8 mouse cellular contexts compared by ENCODE assay signal in the genomic region with DNA sequence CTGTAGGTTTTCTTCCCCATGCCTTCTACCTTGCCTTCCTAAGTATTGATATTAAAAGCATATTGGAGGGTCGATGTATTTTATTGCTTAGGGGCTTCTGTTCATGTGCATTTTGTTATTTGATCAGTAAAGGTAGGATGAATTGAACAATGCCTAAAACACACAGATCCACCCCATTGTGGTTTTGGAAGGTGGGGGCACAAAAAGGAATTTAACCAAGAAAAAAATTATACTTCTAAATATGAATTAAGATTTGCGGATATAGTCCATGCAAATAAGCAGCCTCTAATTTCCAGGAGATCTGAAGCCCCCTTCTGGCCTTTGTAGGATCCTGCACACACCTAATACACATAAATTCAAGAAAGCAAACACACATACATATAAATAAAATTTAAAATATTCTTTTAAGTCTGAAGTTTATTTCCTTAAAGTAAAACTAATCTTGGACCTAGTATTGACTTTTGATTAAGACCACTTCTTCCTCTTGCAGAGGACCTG. TPM values are rescaled to one million over a fixed set of nuclear protein-coding genes. Genes with fewer than 3 reads are reported as not detected.
A peak's percentile ranks its signal among the peaks of the same experiment; 100 is the strongest.
DNase-seq lines count a peak whose midpoint lies in the region; ATAC-seq and TF ChIP-seq lines count a peak whose summit lies in the region.

No protein-coding gene starts in this region.

- H3K4me3 ChIP-seq in lung, adult 2 months (replicated peaks; ENCODE audit: extremely low read depth, low read depth, low read length), result peak overlapping the region; percentile 72
- peak overlapping the region; percentile 40 for H3K4me3 ChIP-seq in brown adipose tissue, adult 24 weeks (ENCODE audit: insufficient read depth, low read depth, low read length)
- peak overlapping the region; percentile 97 for H3K4me3 ChIP-seq in hindbrain, embryonic 15.5 days
- peak overlapping the region; percentile 53 for H3K4me3 ChIP-seq in myocyte

- no peak for DNase-seq in lung, adult 2 months
- no peak for DNase-seq in lung, postnatal 10 days
- no peak for DNase-seq in right cerebral cortex, postnatal 10 days (ENCODE audit: low spot score in 2 of 2)
- DNase-seq in cerebellum, adult 11-12 months, result no peak
- no peak for DNase-seq in lung, postnatal 14 days

- H3K36me3 ChIP-seq in hindbrain, embryonic 15.5 days, result no peaks in the 10 kb centered on the region
- H3K36me3 ChIP-seq in myocyte (ENCODE audit: control insufficient read depth, insufficient read depth), result no peaks in the 10 kb centered on the region

- H3K27ac ChIP-seq in brown adipose tissue, adult 24 weeks (replicated peaks; ENCODE audit: low read depth, low read length), result no peak overlapping the region
- peak overlapping the region; percentile 97 for H3K27ac ChIP-seq in hindbrain, embryonic 15.5 days (replicated peaks)

- TF ChIP-seq CTCF in lung, adult 2 months (IDR thresholded peaks at IDR 0.05; ENCODE audit: insufficient read depth, low read length), result no peak

- H3K79me2 ChIP-seq in myocyte (ENCODE audit: control insufficient read depth, insufficient read depth), result peaks cover 36% of the 10 kb centered on the region

- no peaks in the 10 kb centered on the region for H3K27me3 ChIP-seq in hindbrain, embryonic 15.5 days
- H3K27me3 ChIP-seq in myocyte (ENCODE audit: control insufficient read depth, insufficient read depth, insufficient read length), result no peaks in the 10 kb centered on the region

- H3K4me1 ChIP-seq in lung, adult 2 months (ENCODE audit: control insufficient read depth, insufficient read depth, low read length), result peaks cover 4% of the 10 kb centered on the region
- H3K4me1 ChIP-seq in brown adipose tissue, adult 24 weeks (ENCODE audit: control insufficient read depth, insufficient read depth, insufficient read length, low read length), result peaks cover 2% of the 10 kb centered on the region; the same call in 1 of the 2 replicates
- H3K4me1 ChIP-seq in hindbrain, embryonic 15.5 days (replicated peaks), result peaks cover 17% of the 10 kb centered on the region

- H3K9me3 ChIP-seq in hindbrain, embryonic 15.5 days, result no peaks in the 10 kb centered on the region

- TF ChIP-seq POLR2A in lung, adult 2 months (IDR thresholded peaks at IDR 0.05; ENCODE audit: borderline replicate concordance, extremely low read depth, low read depth, low read length), result no peak
- TF ChIP-seq POLR2A in myocyte (IDR thresholded peaks at IDR 0.05; ENCODE audit: insufficient read length, low read depth), result no peak

- 59% methylated on average over 2 of the region's 2 CpGs for WGBS in lung, adult 2 months
- WGBS in hindbrain, embryonic 15.5 days, result 60% methylated on average over 2 of the region's 2 CpGs

- peak overlapping the region; percentile 78 for H3K9ac ChIP-seq in hindbrain, embryonic 15.5 days

- peak overlapping the region; percentile 49 for H3ac ChIP-seq in myocyte (ENCODE audit: control insufficient read depth, insufficient read length)

- ATAC-seq in hindbrain, embryonic 15.5 days (ENCODE audit: low FRiP score, low read depth), result 0 out of 2 replicates have a peak, but pooled peaks have one; percentile 1

- H3K4me2 ChIP-seq in hindbrain, embryonic 15.5 days, result peak overlapping the region; percentile 82
- H3K4me2 ChIP-seq in myocyte (ENCODE audit: low read depth), result peak overlapping the region; percentile 76

TF ChIP-seq in myocyte, 11 proteins besides CTCF, POLR2A, EP300 and RAD21:
- no peak for TF ChIP-seq TCF12 (IDR thresholded peaks at IDR 0.05; ENCODE audit: insufficient read depth, poor library complexity, severe bottlenecking)
- no peak for TF ChIP-seq SRF (IDR thresholded peaks at IDR 0.05; ENCODE audit: control insufficient read depth, insufficient read length, low read depth)
- TF ChIP-seq E2F4 (IDR thresholded peaks at IDR 0.05; ENCODE audit: insufficient read depth), result no peak
- TF ChIP-seq USF1 (IDR thresholded peaks at IDR 0.05; ENCODE audit: low read depth), result no peak
- TF ChIP-seq TCF3 (IDR thresholded peaks at IDR 0.05; ENCODE audit: insufficient read length, low read depth), result no peak

RNA-seq across cellular contexts. Expression of a gene that starts 0.4 kb away (rescaled TPM):
- polyA plus RNA-seq in lung, adult 2 months (2012; rRNA removed), result 21.5 and 44.4 TPM in 2 replicates
- 14.0 and 14.5 TPM in 2 replicates for polyA plus RNA-seq in brown adipose tissue, adult 24 weeks (2012; ENCODE audit: insufficient read depth, insufficient read length, missing spikeins)
- 19.0 and 20.0 TPM in 2 replicates for polyA plus RNA-seq in hindbrain, embryonic 15.5 days (2015; fragmentation: Nextera tagmentation; extraction: Ambion mirVana)
- 9.3 TPM for polyA plus RNA-seq in myocyte (2012; fragmentation: generic; extraction: Trizol)

Comparison
In these comparisons a context has a peak if more than half of its experiments do, and no peak if none do; other contexts are left out.
1. H3K4me3 ChIP-seq: peak in every context shown above with its lines; median percentile 97 in hindbrain, embryonic 15.5 days; 72 in lung, adult 2 months; 53 in myocyte; 40 in brown adipose tissue, adult 24 weeks.